Mouse (Mus musculus) CH12.LX (cell line): ENCODE data around the gene Vps33b. TPM values are rescaled to one million over a fixed set of nuclear protein-coding genes. Genes with fewer than 3 reads are reported as not detected.
A peak's percentile ranks its signal among the peaks of the same experiment; 100 is the strongest.

Experiments used
- DNase-seq: peaks from one replicate; pipeline ENCODE4 v3.0.0-alpha.2; 2013; ENCODE audit errors: extremely low read depth
- H3K27ac ChIP-seq: 2 replicates; pipeline ENCODE4 v1.5.1; 2012; ENCODE audit warnings: low read depth, mild to moderate bottlenecking, control low read depth, moderate library complexity; ENCODE audit not compliant: insufficient read depth
- H3K27me3 ChIP-seq: replicated peaks from 2 replicates; pipeline ENCODE3; 2012; ENCODE audit warnings: inconsistent platforms
- H3K36me3 ChIP-seq, 2 experiments: replicated peaks in 1 of 2; 2 replicates each; pipeline versions ENCODE3 to v1.6.1; 2012; ENCODE audit warnings: inconsistent platforms in 1 of 2, low read length in 1 of 2, mild to moderate bottlenecking in 1 of 2, mixed read lengths in 1 of 2, moderate library complexity in 1 of 2; ENCODE audit not compliant: control insufficient read depth in 1 of 2, insufficient read depth in 1 of 2
- H3K4me1 ChIP-seq, 2 experiments: 2 replicates each; pipeline ENCODE4 v1.6.1; 2012; ENCODE audit warnings: inconsistent platforms in 1 of 2, moderate library complexity in 1 of 2; ENCODE audit not compliant: insufficient read depth in 2 of 2, control insufficient read depth in 1 of 2
- H3K4me2 ChIP-seq: 2 replicates; pipeline ENCODE4 v1.6.1; 2012; ENCODE audit warnings: low read depth, mild to moderate bottlenecking, control low read depth; ENCODE audit not compliant: poor library complexity, insufficient read depth, severe bottlenecking
- H3K4me3 ChIP-seq, 3 experiments: fragments of 150-350 bp in 1 of 3; sonication (generic) in 1 of 3; replicated peaks in 1 of 3; 2 replicates each; pipeline versions ENCODE3 to v1.5.1; 2011 to 2012; ENCODE audit warnings: low read depth in 2 of 3, low read length in 2 of 3, mild to moderate bottlenecking in 2 of 3, moderate library complexity in 2 of 3, control low read depth in 1 of 3, improper control_type of control experiment in 1 of 3, inconsistent platforms in 1 of 3, mixed read lengths in 1 of 3; ENCODE audit not compliant: poor library complexity in 1 of 3
- H3K79me2 ChIP-seq: replicated peaks from 2 replicates; pipeline ENCODE4 v1.6.1; 2012; ENCODE audit warnings: mild to moderate bottlenecking, moderate library complexity; ENCODE audit not compliant: control insufficient read depth, poor library complexity, insufficient read depth, severe bottlenecking; ENCODE audit errors: extremely low read depth
- H3K9ac ChIP-seq: 2 replicates; pipeline ENCODE4 v1.6.1; 2012; ENCODE audit warnings: low read depth, mild to moderate bottlenecking, control low read depth, moderate library complexity; ENCODE audit not compliant: insufficient read depth
- H3K9me3 ChIP-seq: replicated peaks from 2 replicates; pipeline ENCODE3; 2012; ENCODE audit warnings: low read length, inconsistent platforms, mixed read lengths
- CHD1 ChIP-seq: IDR thresholded peaks from 2 replicates; pipeline ENCODE4 v1.6.1; 2012; ENCODE audit warnings: low read depth, low read length, improper control_type of control experiment, inconsistent platforms
- CHD2 ChIP-seq: IDR thresholded peaks from 2 replicates; pipeline ENCODE4 v1.6.1; 2011; ENCODE audit warnings: low read length, improper control_type of control experiment
- CTCF ChIP-seq, 2 experiments: IDR thresholded peaks in 1 of 2; conservative IDR thresholded peaks in 1 of 2; 2 replicates each; pipeline ENCODE4 v1.5.1; 2011 to 2012; ENCODE audit warnings: low read depth in 2 of 2, low read length in 2 of 2, improper control_type of control experiment in 1 of 2, inconsistent platforms in 1 of 2, mild to moderate bottlenecking in 1 of 2, moderate library complexity in 1 of 2
- E2F4 ChIP-seq: IDR thresholded peaks from 2 replicates; pipeline ENCODE4 v1.6.1; 2011; ENCODE audit warnings: low read depth, low read length, improper control_type of control experiment; ENCODE audit not compliant: insufficient replicate concordance
- ELF1 ChIP-seq: IDR thresholded peaks from 2 replicates; pipeline ENCODE4 v1.6.1; 2014; ENCODE audit warnings: low read depth, mild to moderate bottlenecking, inconsistent platforms, low read length, improper control_type of control experiment
- ETS1 ChIP-seq: conservative IDR thresholded peaks from 2 replicates; pipeline ENCODE4 v1.6.1; 2012; ENCODE audit warnings: low read depth, mild to moderate bottlenecking, inconsistent platforms, low read length, improper control_type of control experiment, moderate library complexity
- GABPA ChIP-seq: IDR thresholded peaks from 2 replicates; pipeline ENCODE4 v1.6.1; 2012; ENCODE audit warnings: low read depth, low read length, improper control_type of control experiment, inconsistent platforms; ENCODE audit not compliant: insufficient replicate concordance
- HCFC1 ChIP-seq: IDR thresholded peaks from 2 replicates; pipeline ENCODE4 v1.6.1; 2012; ENCODE audit warnings: low read depth, mild to moderate bottlenecking, inconsistent platforms, low read length, improper control_type of control experiment
- IRF4 ChIP-seq: IDR thresholded peaks from 2 replicates; pipeline ENCODE4 v1.6.1; 2014; ENCODE audit warnings: low read depth, mild to moderate bottlenecking, inconsistent platforms, low read length, improper control_type of control experiment
- JUN ChIP-seq: IDR thresholded peaks from 2 replicates; pipeline ENCODE4 v1.6.1; 2011; ENCODE audit warnings: low read depth, mild to moderate bottlenecking, low read length, improper control_type of control experiment, moderate library complexity; ENCODE audit not compliant: insufficient read depth
- KAT2A ChIP-seq: IDR thresholded peaks from 2 replicates; pipeline ENCODE4 v1.6.1; 2012; ENCODE audit warnings: low read length, improper control_type of control experiment, inconsistent platforms; ENCODE audit not compliant: insufficient replicate concordance
- MAX ChIP-seq: IDR thresholded peaks from 2 replicates; pipeline ENCODE4 v1.6.1; 2011; ENCODE audit warnings: low read length, improper control_type of control experiment
- MAZ ChIP-seq: IDR thresholded peaks from 2 replicates; pipeline ENCODE4 v1.6.1; 2012; ENCODE audit warnings: low read depth, mild to moderate bottlenecking, inconsistent platforms, low read length, improper control_type of control experiment, moderate library complexity
- MEF2A ChIP-seq: IDR thresholded peaks from 2 replicates; pipeline ENCODE4 v1.6.1; 2014; ENCODE audit warnings: low read depth, mild to moderate bottlenecking, inconsistent platforms, low read length, improper control_type of control experiment, borderline replicate concordance
- MXI1 ChIP-seq: IDR thresholded peaks from 2 replicates; pipeline ENCODE4 v1.6.1; 2011; ENCODE audit warnings: mild to moderate bottlenecking, low read depth, low read length, improper control_type of control experiment
- MYC ChIP-seq: IDR thresholded peaks from 2 replicates; pipeline ENCODE4 v1.6.1; 2011; ENCODE audit warnings: low read depth, mild to moderate bottlenecking, improper control_type of control experiment, low read length
- NELFE ChIP-seq: IDR thresholded peaks from 2 replicates; pipeline ENCODE4 v1.6.1; 2011; ENCODE audit warnings: low read depth, low read length, improper control_type of control experiment
- NRF1 ChIP-seq: IDR thresholded peaks from 2 replicates; pipeline ENCODE4 v1.6.1; 2014; ENCODE audit warnings: low read depth, mild to moderate bottlenecking, inconsistent platforms, low read length, improper control_type of control experiment, moderate library complexity
- PAX5 ChIP-seq: IDR thresholded peaks from 2 replicates; pipeline ENCODE4 v1.6.1; 2012; ENCODE audit warnings: low read length, inconsistent platforms, mixed read lengths
- POLR2A ChIP-seq: IDR thresholded peaks from 2 replicates; pipeline ENCODE4 v1.6.1; 2011; ENCODE audit warnings: low read depth, mild to moderate bottlenecking, improper control_type of control experiment, low read length
- POLR2AphosphoS2 ChIP-seq: IDR thresholded peaks from 2 replicates; pipeline ENCODE4 v1.6.1; 2011; ENCODE audit warnings: low read depth, low read length, improper control_type of control experiment
- RAD21 ChIP-seq: IDR thresholded peaks from 2 replicates; pipeline ENCODE4 v1.6.1; 2011; ENCODE audit warnings: low read depth, mild to moderate bottlenecking, low read length, improper control_type of control experiment, moderate library complexity
- RCOR1 ChIP-seq: conservative IDR thresholded peaks from 2 replicates; pipeline ENCODE4 v1.6.1; 2012; ENCODE audit warnings: low read depth, mild to moderate bottlenecking, inconsistent platforms, low read length, improper control_type of control experiment
- SMC3 ChIP-seq: IDR thresholded peaks from 2 replicates; pipeline ENCODE4 v1.6.1; 2011; ENCODE audit warnings: low read depth, low read length, improper control_type of control experiment
- TBP ChIP-seq: conservative IDR thresholded peaks from 2 replicates; pipeline ENCODE4 v1.6.1; 2011; ENCODE audit warnings: low read depth, low read length, improper control_type of control experiment
- TCF12 ChIP-seq: IDR thresholded peaks from 2 replicates; pipeline ENCODE4 v1.6.1; 2014; ENCODE audit warnings: low read depth, mild to moderate bottlenecking, inconsistent platforms, low read length, improper control_type of control experiment
- USF1 ChIP-seq: IDR thresholded peaks from 2 replicates; pipeline ENCODE4 v1.6.1; 2014; ENCODE audit warnings: low read depth, mild to moderate bottlenecking, inconsistent platforms, low read length, improper control_type of control experiment
- USF2 ChIP-seq: conservative IDR thresholded peaks from 2 replicates; pipeline ENCODE4 v1.6.1; 2011; ENCODE audit warnings: low read depth, low read length, improper control_type of control experiment
- ZC3H11A ChIP-seq: IDR thresholded peaks from 2 replicates; pipeline ENCODE4 v1.6.1; 2012; ENCODE audit warnings: low read depth, mild to moderate bottlenecking, inconsistent platforms, low read length, improper control_type of control experiment
- ZNF384 ChIP-seq: IDR thresholded peaks from 2 replicates; pipeline ENCODE4 v1.6.1; 2012; ENCODE audit warnings: low read depth, low read length, improper control_type of control experiment, inconsistent platforms
- dilution Hi-C: fragments of 300-500 bp; cut with MboI; formaldehyde crosslinking; loops from 2 replicates; pipeline ENCODE4 v1.14.3; 2020; ENCODE audit warnings: low sequenced_read_pairs; ENCODE audit not compliant: extremely low pct_unique_long_range_greater_than_20kb, extremely low pct_ligation_motif_present
- in situ Hi-C: fragments of 300-500 bp; cut with MboI; formaldehyde crosslinking; loops from 3 replicates; pipeline ENCODE4 v1.14.3; 2019; ENCODE audit warnings: low sequenced_read_pairs, low pct_ligation_motif_present, low pct_unique_long_range_greater_than_20kb, mixed read lengths
- polyA plus RNA-seq: library from polyadenylated mRNA; unstranded; fragments of >175 nt; gene quantifications from 2 replicates; pipeline ENCODE4 v1.2.1, GENCODE M21; 2012; ENCODE audit warnings: low read depth; ENCODE audit not compliant: insufficient read length
- total RNA-seq, 2 experiments: library from RNA; depleted of rRNA; stranded (reverse); fragments of 300-350 nt in 1 of 2; fragments of >200 nt in 1 of 2; gene quantifications; 2 replicates each; pipeline ENCODE4 v1.2.3; 2012 to 2014

The Vps33b gene
- total and polyA plus RNA-seq, 3 experiments: 15.5 to 23.2 (median 16.6) TPM

- Histone ChIP-seq H3K79me2 (no peaks in the 10 kb centered on the region), H3K4me2 (no peak overlapping the region), H3K9ac (no peak overlapping the region), H3K4me1 (peaks cover 0 to 4% of the 10 kb centered on the region in 2 experiments; a peak in 1 of 4 replicates), H3K9me3 (peaks cover 4% of the 10 kb centered on the region), H3K27ac (no peak overlapping the region), H3K36me3 (peaks cover 4 to 15% of the 10 kb centered on the region in 2 experiments), H3K27me3 (peaks cover 9% of the 10 kb centered on the region), H3K4me3 (no peak overlapping the region)
- TF ChIP-seq POLR2AphosphoS2: no peak
- TF ChIP-seq CHD1: no peak
- TF ChIP-seq NELFE: no peak
- no peak for TF ChIP-seq RCOR1
- no peak for TF ChIP-seq CTCF (conservative IDR thresholded peaks at IDR 0.05 in 1 of 2, IDR thresholded peaks at IDR 0.05 in 1 of 2; ENCODE audit: low read depth in 2 of 2, low read length in 2 of 2)
- TF ChIP-seq MEF2A: no peak
- no peak for TF ChIP-seq MAX
- DNase-seq: no peak
- in situ Hi-C loops: no loop called here
- dilution Hi-C loops: no loop called here
Observed at GRCm38 (mm10) chr7:80244851-80245250, 24.6 kb upstream of the Vps33b start.

- Histone ChIP-seq H3K9me3 (peaks cover 4% of the 10 kb centered on the region), H3K4me3 (peak within 1 kb of the TSS; percentile 42 to 56 (median 56)), H3K27me3 (peaks cover 9% of the 10 kb centered on the region), H3K36me3 (peaks cover 0 to 2% of the 10 kb centered on the region in 2 experiments), H3K9ac (peak within 1 kb of the TSS; percentile 49), H3K27ac (no peak within 1 kb of the TSS), H3K4me1 (peaks cover 0 to 6% of the 10 kb centered on the region in 2 experiments; a peak in 1 of 4 replicates), H3K79me2 (no peaks in the 10 kb centered on the region), H3K4me2 (peak within 1 kb of the TSS; percentile 68)
- dilution Hi-C loops (no loop called here), in situ Hi-C loops (no loop called here)
- TF ChIP-seq USF2 (no peak), PAX5 (no peak), MAX (peak; percentile 58; the same call in 1 of the 2 replicates), HCFC1 (peak; percentile 96), JUN (no peak), ETS1 (no peak), MAZ (0 out of 2 replicates have a peak, but pooled peaks have one; percentile 36), SMC3 (peak; percentile 47), CTCF (conservative IDR thresholded peaks at IDR 0.05 in 1 of 2, IDR thresholded peaks at IDR 0.05 in 1 of 2; ENCODE audit: low read depth in 2 of 2, low read length in 2 of 2) (peak in 1 of 2 experiments; percentile 56; a peak in 2 of 4 replicates), ZC3H11A (no peak), MYC (0 out of 2 replicates have a peak, but pooled peaks have one; percentile 42), CHD2 (peak; percentile 31; the same call in 1 of the 2 replicates), RAD21 (peak; percentile 30), E2F4 (peak; percentile 78; the same call in 1 of the 2 replicates), GABPA (peak; percentile 16; the same call in 1 of the 2 replicates), POLR2A (peak; percentile 47), TCF12 (no peak), NRF1 (peak; percentile 41; the same call in 1 of the 2 replicates), NELFE (no peak), IRF4 (0 out of 2 replicates have a peak, but pooled peaks have one; percentile 46), RCOR1 (0 out of 2 replicates have a peak, but pooled peaks have one; percentile 39), USF1 (no peak), ELF1 (peak; percentile 64; the same call in 1 of the 2 replicates), MXI1 (peak; percentile 65), TBP (no peak), KAT2A (peak; percentile 76; the same call in 1 of the 2 replicates), ZNF384 (no peak)
- DNase-seq: peak; percentile 97
Observed at GRCm38 (mm10) chr7:80246148-80246721, 23.2 kb upstream of the Vps33b start, which contains the start of gene Ttll13. TSS of gene Ttll13 (plus strand) at chr7:80246376.
